Mouse (Mus musculus) thymus, postnatal 14 days (tissue): ENCODE data around the gene Cwc22.

Source experiments
- DNase-seq: peaks from one replicate; pipeline ENCODE4 v3.0.0; 2021

The Cwc22 gene

GRCm38 (mm10) chr2:77945596-77946485 is at the start of gene Cwc22:
Gene Cwc22, minus strand, starts transcription at chr2:77946375.
- peak; percentile 93 for DNase-seq

- no peak for DNase-seq
These were observed 47.7 kb upstream of the Cwc22 start for GRCm38 (mm10) chr2:77993727-77994401.

- DNase-seq, result no peak
These were observed 46.9 kb upstream of the Cwc22 start for GRCm38 (mm10) chr2:77992951-77993604.

DNA sequence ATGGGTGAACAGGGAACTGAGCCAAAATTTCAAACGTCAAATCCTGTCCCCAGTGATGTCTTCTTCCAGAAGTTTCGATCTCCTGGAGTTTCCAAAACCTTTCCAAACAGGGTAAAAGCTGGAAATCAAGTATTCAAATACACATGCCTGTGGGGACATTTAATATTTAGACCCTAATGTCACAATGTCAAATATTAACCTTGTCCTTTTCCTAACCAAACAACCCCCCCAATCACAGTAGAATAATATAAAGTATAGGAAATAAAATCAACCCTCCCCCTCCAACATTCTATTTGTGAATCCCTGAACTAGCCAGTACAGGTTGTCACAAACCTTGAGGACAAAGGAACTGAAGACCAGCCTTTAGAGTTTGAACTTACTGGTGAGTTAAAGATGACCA is 44.6 kb upstream of the Cwc22 start:
- no peak for DNase-seq

DNA sequence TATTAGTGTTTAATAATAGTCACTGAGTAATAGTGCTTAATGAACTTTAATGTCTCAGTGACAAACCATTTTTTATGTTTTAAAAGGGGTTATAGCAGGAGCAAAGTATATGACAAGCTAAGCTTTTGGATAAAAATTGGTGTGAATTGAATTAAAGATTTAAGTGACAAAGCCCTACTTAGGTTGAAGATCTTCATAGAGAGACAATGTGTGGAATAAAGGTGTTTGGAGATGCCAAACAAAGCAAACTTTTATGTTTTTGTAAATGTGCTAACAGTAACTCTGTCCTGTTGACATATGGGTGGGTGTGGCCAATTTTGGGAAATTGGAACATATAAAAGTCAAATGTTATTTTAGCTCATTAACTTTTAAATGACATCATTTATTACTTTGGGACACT is 43.9 kb upstream of the Cwc22 start:
- DNase-seq, result no peak

- DNase-seq, result no peak
These were observed 43.2 kb upstream of the Cwc22 start for GRCm38 (mm10) chr2:77989390-77989789.

DNA sequence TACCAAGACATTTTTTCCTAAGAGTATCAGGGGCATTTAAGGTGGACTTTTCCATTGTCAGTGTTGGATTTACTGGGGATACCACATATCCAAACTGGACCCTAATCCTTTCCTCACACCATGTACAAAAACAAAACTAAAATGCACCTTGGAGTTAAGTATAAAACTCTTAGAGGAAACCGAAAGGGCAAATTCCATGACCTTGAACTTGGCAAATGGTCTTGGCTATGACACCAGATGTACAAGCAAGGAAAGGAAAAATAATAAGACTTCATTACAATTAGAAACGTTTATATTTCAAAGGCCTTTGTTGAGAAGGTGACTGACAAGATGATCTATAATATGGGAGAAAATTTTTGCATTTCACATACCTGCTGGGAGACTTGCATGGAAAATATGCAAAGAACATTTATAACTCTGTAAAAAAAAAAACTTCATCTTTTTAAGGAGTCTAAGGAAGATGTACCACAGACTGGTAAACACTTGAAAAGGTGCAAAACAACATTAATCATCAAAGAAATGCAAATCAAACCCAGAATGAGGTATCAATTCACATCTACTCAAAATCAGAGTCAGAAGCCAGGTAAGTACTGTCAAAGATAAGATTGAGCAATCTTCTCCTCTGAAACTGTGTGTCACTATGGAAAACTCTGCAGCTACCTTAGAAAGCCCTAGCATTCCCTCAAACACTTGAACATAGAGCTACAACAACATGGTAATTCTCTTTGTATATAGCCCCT is 40.0 kb upstream of the Cwc22 start:
- no peak for DNase-seq

DNA sequence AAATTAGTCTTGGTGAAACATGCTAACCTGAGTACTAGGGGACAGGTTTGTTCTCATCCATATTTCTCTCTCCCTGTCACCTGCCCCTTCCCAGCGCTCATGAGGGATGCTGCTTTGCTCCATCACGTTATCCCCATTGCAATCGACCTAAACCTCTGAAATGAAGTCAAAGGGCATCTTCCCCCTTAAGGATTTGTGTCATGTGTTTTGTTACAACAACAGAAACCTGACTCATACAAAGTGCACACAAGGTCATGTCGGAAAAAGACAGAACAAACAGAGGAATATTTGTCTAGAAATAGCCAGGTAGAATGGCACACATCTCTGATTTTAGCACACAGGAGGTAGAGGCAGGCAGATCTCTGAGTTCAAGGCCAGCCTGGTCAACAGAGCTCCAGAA is 38.0 kb upstream of the Cwc22 start:
- DNase-seq, result no peak

DNA sequence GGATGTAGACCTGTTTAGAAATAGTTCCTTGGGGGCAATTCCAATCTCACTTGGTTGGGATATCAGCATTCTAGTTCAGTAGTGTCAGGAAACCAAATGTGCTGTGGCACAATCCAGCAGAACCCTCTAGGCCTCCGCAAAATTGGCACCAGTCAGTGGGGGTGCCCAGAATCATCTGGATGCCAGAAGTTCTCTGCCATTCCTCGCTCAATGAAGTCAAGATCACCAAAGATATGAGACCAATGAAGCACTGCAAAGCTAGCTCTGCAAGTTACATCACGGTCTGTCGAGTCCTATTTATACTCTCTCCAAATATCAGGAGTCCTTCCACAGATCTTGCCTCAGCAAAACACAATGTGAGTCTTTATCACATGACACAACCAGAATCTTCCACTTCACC is 35.7 kb upstream of the Cwc22 start:
- no peak for DNase-seq

- DNase-seq, result no peak
These were observed 34.5 kb upstream of the Cwc22 start for GRCm38 (mm10) chr2:77980696-77981095.

- DNase-seq, result no peak
These were observed 33.3 kb upstream of the Cwc22 start for GRCm38 (mm10) chr2:77979519-77979918.

- DNase-seq, result no peak
These were observed 32.9 kb upstream of the Cwc22 start for GRCm38 (mm10) chr2:77979081-77979480.

- no peak for DNase-seq
These were observed 32.1 kb upstream of the Cwc22 start for GRCm38 (mm10) chr2:77978256-77978655.

GRCm38 (mm10) chr2:77976321-77976920 is 30.2 kb upstream of the Cwc22 start:
- DNase-seq, result no peak

DNA sequence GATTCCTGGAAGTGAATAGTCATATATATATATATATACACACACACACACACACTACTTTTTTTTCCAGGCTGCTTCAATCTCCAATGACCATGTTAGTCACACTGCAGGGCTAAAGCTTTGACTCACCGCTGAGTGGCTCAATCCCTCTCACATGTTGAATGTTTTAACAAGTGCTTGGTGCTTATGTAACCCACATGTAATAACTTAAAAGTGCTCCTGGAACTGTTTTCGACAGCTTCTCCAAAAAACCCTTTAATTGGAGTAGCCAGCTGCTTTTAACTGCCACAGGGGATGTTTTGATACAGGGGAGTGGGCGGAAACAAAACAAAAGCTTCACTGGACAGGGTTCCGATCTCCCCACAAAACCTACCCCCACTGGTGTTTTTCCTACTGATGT is 29.4 kb upstream of the Cwc22 start:
- no peak for DNase-seq

DNA sequence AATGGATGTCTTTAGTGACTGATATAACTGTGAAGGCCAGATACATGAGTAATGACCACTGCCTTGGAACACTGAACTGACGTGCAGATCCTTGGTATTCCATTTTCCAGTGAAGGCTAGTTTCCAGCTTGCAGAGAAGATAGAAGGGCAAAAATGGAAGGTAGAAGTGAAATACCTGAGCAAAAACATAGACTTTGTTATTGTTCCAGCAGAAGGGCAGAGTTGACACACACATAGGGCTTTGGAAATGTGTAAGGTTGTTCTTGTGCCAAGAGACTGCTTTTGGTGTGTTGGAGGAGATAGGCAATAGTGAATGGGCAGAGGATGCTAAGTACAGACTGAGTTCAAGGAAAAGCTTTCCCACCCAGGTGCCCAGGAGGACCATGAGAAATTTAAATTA is 28.8 kb upstream of the Cwc22 start:
- no peak for DNase-seq

DNA sequence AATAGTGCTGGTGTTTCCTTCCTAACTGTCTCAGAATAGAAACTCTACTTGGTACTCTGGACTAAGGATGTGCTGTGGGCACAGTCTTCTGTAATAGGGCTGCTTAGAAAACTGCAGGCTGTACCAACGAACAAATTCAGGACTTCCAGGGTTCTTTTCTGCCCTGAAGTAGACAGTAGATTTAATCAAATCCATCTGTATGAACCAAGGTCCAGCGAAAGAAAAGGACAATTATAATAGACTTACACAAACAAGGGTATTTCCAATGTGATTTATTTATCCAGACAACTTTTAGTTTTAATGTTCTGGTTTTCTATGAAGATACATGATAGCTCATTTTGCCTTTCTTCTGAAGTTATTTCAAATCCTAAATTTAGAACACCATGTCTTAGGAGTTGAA is 28.2 kb upstream of the Cwc22 start:
- DNase-seq, result no peak

- DNase-seq, result no peak
These were observed 27.1 kb upstream of the Cwc22 start for GRCm38 (mm10) chr2:77973296-77973695.

GRCm38 (mm10) chr2:77972541-77972940 is 26.4 kb upstream of the Cwc22 start:
- DNase-seq, result no peak

- DNase-seq, result no peak
These were observed 25.7 kb upstream of the Cwc22 start for GRCm38 (mm10) chr2:77971871-77972270.

DNA sequence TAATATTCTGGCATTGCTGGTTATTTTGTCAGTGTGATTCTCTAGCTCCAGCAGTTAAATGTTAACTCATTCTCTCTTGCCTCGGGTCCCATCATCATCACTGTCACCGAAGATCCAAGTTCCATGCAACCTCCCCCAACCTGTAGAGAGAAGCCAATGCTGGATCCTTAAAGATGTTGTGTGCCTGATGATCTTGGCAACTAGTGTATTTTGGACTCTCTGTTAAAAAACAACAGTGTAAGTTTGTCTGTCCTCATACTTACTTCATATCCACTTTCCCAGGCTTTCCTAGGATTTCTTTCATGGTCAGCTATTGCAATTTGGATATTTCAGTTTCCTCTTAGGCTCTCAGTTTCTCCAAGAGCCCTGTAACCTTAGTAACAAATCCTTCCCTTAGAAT is 25.2 kb upstream of the Cwc22 start:
- DNase-seq, result no peak

DNA sequence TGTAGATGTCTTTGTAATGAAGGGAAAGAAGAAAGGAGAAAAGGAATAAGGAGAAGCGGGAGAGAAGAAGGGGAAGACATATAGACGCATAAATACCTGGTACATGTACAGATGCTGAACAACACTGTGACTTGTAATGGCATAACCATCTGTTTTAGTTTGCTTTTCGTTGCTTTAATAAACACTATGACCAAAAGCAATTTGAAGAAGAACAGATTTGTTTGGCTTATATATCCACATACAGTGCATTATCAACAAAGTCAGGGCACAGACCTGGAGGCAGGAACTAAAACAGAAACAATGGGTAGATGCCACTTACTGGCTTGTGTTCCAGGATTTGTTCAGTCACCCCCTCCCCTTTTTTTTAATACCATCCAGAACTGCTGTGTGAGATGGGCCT is 24.4 kb upstream of the Cwc22 start:
- DNase-seq, result no peak

GRCm38 (mm10) chr2:77969956-77970355 is 23.8 kb upstream of the Cwc22 start:
- DNase-seq, result no peak
